Mouse (Mus musculus): ENCODE results near the gene Tmem30b. TPM values are rescaled to one million over a fixed set of nuclear protein-coding genes. Genes with fewer than 3 reads are reported as not detected.
"Not testable (repeated sequence)": the region's sequence is repeated elsewhere in the genome, so short reads cannot be mapped to it uniquely, and the experiment has no call there.

Tmem30b gene
- polyA plus RNA-seq, 1 experiment from 2014 or later, result 31.9 TPM

GRCm38 (mm10) chr12:73580811-73581210, 34.6 kb upstream of the Tmem30b start:
- H3K4me3 ChIP-seq (replicated peaks; ENCODE audit: low read depth, low read length), result no peak overlapping the region
- H3K27ac ChIP-seq, result no peak overlapping the region
- H3K9me3 ChIP-seq (replicated peaks; ENCODE audit: low read length), result no peaks in the 10 kb centered on the region
- TF ChIP-seq CTCF (IDR thresholded peaks at IDR 0.05; ENCODE audit: low read depth), result no peak
- no peaks in the 10 kb centered on the region for H3K4me1 ChIP-seq (replicated peaks; ENCODE audit: insufficient read depth, low read length)
- no peaks in the 10 kb centered on the region for H3K36me3 ChIP-seq (ENCODE audit: insufficient read depth, low read length)
- DNase-seq (ENCODE audit: low spot score) (no peak), ATAC-seq (replicated peaks; ENCODE audit: low FRiP score, low read depth) (no peak)
- no peaks in the 10 kb centered on the region; the same call in 1 of the 2 replicates for H3K27me3 ChIP-seq (ENCODE audit: insufficient read depth, low read length)
- H3K4me2 ChIP-seq (ENCODE audit: low read length), result no peak overlapping the region
- 79% methylated on average over 7 of the region's 7 CpGs for WGBS
- no peak overlapping the region for H3K9ac ChIP-seq (ENCODE audit: low read depth, low read length)

GRCm38 (mm10) chr12:73578141-73578540, 31.9 kb upstream of the Tmem30b start:
- no peak overlapping the region for H3K4me3 ChIP-seq (replicated peaks; ENCODE audit: low read depth, low read length)
- H3K4me1 ChIP-seq (replicated peaks; ENCODE audit: insufficient read depth, low read length), result no peaks in the 10 kb centered on the region
- no peak for DNase-seq (ENCODE audit: low spot score)
- no peak overlapping the region for H3K9ac ChIP-seq (ENCODE audit: low read depth, low read length)
- H3K36me3 ChIP-seq (ENCODE audit: insufficient read depth, low read length), result no peaks in the 10 kb centered on the region
- no peak for TF ChIP-seq CTCF (IDR thresholded peaks at IDR 0.05; ENCODE audit: low read depth)
- H3K4me2 ChIP-seq (ENCODE audit: low read length), result no peak overlapping the region
- no peaks in the 10 kb centered on the region for H3K9me3 ChIP-seq (replicated peaks; ENCODE audit: low read length)
- no peak for ATAC-seq (replicated peaks; ENCODE audit: low FRiP score, low read depth)
- H3K27me3 ChIP-seq (ENCODE audit: insufficient read depth, low read length), result no peaks in the 10 kb centered on the region
- WGBS, result 71% methylated on average over 6 of the region's 6 CpGs
- H3K27ac ChIP-seq, result no peak overlapping the region

GRCm38 (mm10) chr12:73574632-73575031, 28.4 kb upstream of the Tmem30b start:
- 76% methylated on average over 15 of the region's 15 CpGs for WGBS
- ATAC-seq (replicated peaks; ENCODE audit: low FRiP score, low read depth) (no peak), DNase-seq (ENCODE audit: low spot score) (peak; percentile 45)
- no peaks in the 10 kb centered on the region for H3K36me3 ChIP-seq (ENCODE audit: insufficient read depth, low read length)
- H3K9me3 ChIP-seq (replicated peaks; ENCODE audit: low read length), result no peaks in the 10 kb centered on the region
- H3K4me2 ChIP-seq (ENCODE audit: low read length), result no peak overlapping the region
- no peak overlapping the region for H3K4me3 ChIP-seq (replicated peaks; ENCODE audit: low read depth, low read length)
- no peaks in the 10 kb centered on the region for H3K27me3 ChIP-seq (ENCODE audit: insufficient read depth, low read length)
- TF ChIP-seq CTCF (IDR thresholded peaks at IDR 0.05; ENCODE audit: low read depth), result no peak
- H3K4me1 ChIP-seq (replicated peaks; ENCODE audit: insufficient read depth, low read length), result no peaks in the 10 kb centered on the region
- H3K9ac ChIP-seq (ENCODE audit: low read depth, low read length), result no peak overlapping the region
- H3K27ac ChIP-seq, result no peak overlapping the region

- no peak for ATAC-seq (replicated peaks; ENCODE audit: low FRiP score, low read depth)
Observed at GRCm38 (mm10) chr12:73565620-73565969, 19.4 kb upstream of the Tmem30b start.

GRCm38 (mm10) chr12:73564795-73565619, 18.8 kb upstream of the Tmem30b start:
- Histone ChIP-seq H3K36me3 (ENCODE audit: insufficient read depth, low read length) (no peaks in the 10 kb centered on the region), H3K9me3 (replicated peaks; ENCODE audit: low read length) (no peaks in the 10 kb centered on the region), H3K4me3 (replicated peaks; ENCODE audit: low read depth, low read length) (peak overlapping the region; percentile 17; the same call in 1 of the 2 replicates), H3K4me2 (ENCODE audit: low read length) (peak overlapping the region; percentile 51), H3K27me3 (ENCODE audit: insufficient read depth, low read length) (no peaks in the 10 kb centered on the region), H3K9ac (ENCODE audit: low read depth, low read length) (0 out of 2 replicates have a peak overlapping the region, but pooled peaks have one; percentile 9), H3K4me1 (replicated peaks; ENCODE audit: insufficient read depth, low read length) (no peaks in the 10 kb centered on the region), H3K27ac (no peak overlapping the region)
- DNase-seq (ENCODE audit: low spot score), result peak; percentile 83
- no peak for ATAC-seq (replicated peaks; ENCODE audit: low FRiP score, low read depth)
- TF ChIP-seq CTCF (IDR thresholded peaks at IDR 0.05; ENCODE audit: low read depth), result peak; percentile 73
- 23% methylated on average over 21 of the region's 21 CpGs for WGBS

More at GRCm38 (mm10) chr12:73565620-73565969, 19.4 kb upstream of the Tmem30b start:
- no peak for TF ChIP-seq CTCF (IDR thresholded peaks at IDR 0.05; ENCODE audit: low read depth)
- 68% methylated on average over 11 of the region's 11 CpGs for WGBS
- Histone ChIP-seq H3K4me3 (replicated peaks; ENCODE audit: low read depth, low read length) (peak overlapping the region; percentile 17; the same call in 1 of the 2 replicates), H3K36me3 (ENCODE audit: insufficient read depth, low read length) (no peaks in the 10 kb centered on the region), H3K9me3 (replicated peaks; ENCODE audit: low read length) (no peaks in the 10 kb centered on the region), H3K4me2 (ENCODE audit: low read length) (no peak overlapping the region), H3K27ac (no peak overlapping the region), H3K9ac (ENCODE audit: low read depth, low read length) (no peak overlapping the region), H3K4me1 (replicated peaks; ENCODE audit: insufficient read depth, low read length) (no peaks in the 10 kb centered on the region), H3K27me3 (ENCODE audit: insufficient read depth, low read length) (no peaks in the 10 kb centered on the region)
- no peak for DNase-seq (ENCODE audit: low spot score)

- H3K27me3 ChIP-seq (ENCODE audit: insufficient read depth, low read length), result no peaks in the 10 kb centered on the region
- no peak overlapping the region for H3K9ac ChIP-seq (ENCODE audit: low read depth, low read length)
- H3K4me1 ChIP-seq (replicated peaks; ENCODE audit: insufficient read depth, low read length), result no peaks in the 10 kb centered on the region
- DNase-seq (ENCODE audit: low spot score) (no peak), ATAC-seq (replicated peaks; ENCODE audit: low FRiP score, low read depth) (no peak)
- no peaks in the 10 kb centered on the region for H3K36me3 ChIP-seq (ENCODE audit: insufficient read depth, low read length)
- H3K4me2 ChIP-seq (ENCODE audit: low read length), result no peak overlapping the region
- WGBS, result 22% methylated on average over 10 of the region's 10 CpGs
- H3K27ac ChIP-seq, result no peak overlapping the region
- H3K9me3 ChIP-seq (replicated peaks; ENCODE audit: low read length), result no peaks in the 10 kb centered on the region
- no peak overlapping the region for H3K4me3 ChIP-seq (replicated peaks; ENCODE audit: low read depth, low read length)
- no peak for TF ChIP-seq CTCF (IDR thresholded peaks at IDR 0.05; ENCODE audit: low read depth)
Observed at GRCm38 (mm10) chr12:73564176-73564575, 18.0 kb upstream of the Tmem30b start.

GRCm38 (mm10) chr12:73563122-73563521, 16.9 kb upstream of the Tmem30b start:
- not testable (repeated sequence) for H3K9me3 ChIP-seq (replicated peaks; ENCODE audit: low read length); H3K27ac ChIP-seq; H3K9ac ChIP-seq (ENCODE audit: low read depth, low read length); H3K4me2 ChIP-seq (ENCODE audit: low read length); H3K36me3 ChIP-seq (ENCODE audit: insufficient read depth, low read length); ATAC-seq (replicated peaks; ENCODE audit: low FRiP score, low read depth); H3K27me3 ChIP-seq (ENCODE audit: insufficient read depth, low read length); H3K4me1 ChIP-seq (replicated peaks; ENCODE audit: insufficient read depth, low read length); H3K4me3 ChIP-seq (replicated peaks; ENCODE audit: low read depth, low read length); DNase-seq (ENCODE audit: low spot score)
- WGBS, result 74% methylated on average over 6 of the region's 6 CpGs
